Mouse (Mus musculus): ENCODE data around the gene Tmtc1.

- TF ChIP-seq POLR2A (IDR thresholded peaks at IDR 0.05; ENCODE audit: insufficient read depth, low read length) (no peak), EP300 (IDR thresholded peaks at IDR 0.05; ENCODE audit: insufficient read depth, low read depth, low read length) (no peak), CTCF (IDR thresholded peaks at IDR 0.05; ENCODE audit: low read depth, low read length) (no peak)
Measured at GRCm38 (mm10) chr6:148276418-148276817, 167.8 kb downstream of the Tmtc1 start.

All from ES-Bruce4 (cell line).